Mouse (Mus musculus) megakaryocyte, embryonic 14.5 days (primary cell): Measurements from ENCODE around the gene Nup37.

Source experiments
- FLI1 ChIP-seq: IDR thresholded peaks from 2 replicates; pipeline ENCODE4 v1.6.1; 2012; ENCODE audit warnings: low read length, inconsistent platforms, mixed read lengths
- GATA1 ChIP-seq: IDR thresholded peaks from 3 replicates; pipeline ENCODE4 v1.6.1; 2012; ENCODE audit warnings: mixed read lengths, low read length, inconsistent platforms, borderline replicate concordance

DNA sequence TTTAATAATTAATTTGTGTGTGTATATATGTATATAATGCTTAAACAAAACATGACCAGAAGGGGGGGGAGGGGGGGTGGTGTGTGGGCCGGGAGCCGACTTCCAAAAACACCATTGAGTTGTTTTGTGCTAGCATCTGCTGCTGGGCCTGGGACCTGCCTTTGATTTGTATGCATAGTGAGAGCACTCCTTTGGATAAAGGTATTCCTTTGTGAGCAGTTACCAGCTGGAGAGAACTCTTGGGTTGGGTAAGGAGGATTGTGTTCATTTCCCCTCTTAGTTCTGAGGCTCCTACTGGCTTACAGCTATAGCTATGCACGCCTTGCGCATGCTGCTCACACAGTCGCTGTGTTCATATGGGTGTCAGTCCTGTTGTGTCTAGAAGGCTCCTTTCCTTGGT is 15.9 kb downstream of the Nup37 start:
- no peak for TF ChIP-seq GATA1
- TF ChIP-seq FLI1, result no peak
